Mouse (Mus musculus): ENCODE measurements around the gene Slc44a1. TPM values are rescaled to one million over a fixed set of nuclear protein-coding genes. Genes with fewer than 3 reads are reported as not detected.

Gene Slc44a1
- polyA plus RNA-seq, 1 experiment from 2014 or later = 17.6 TPM

DNA sequence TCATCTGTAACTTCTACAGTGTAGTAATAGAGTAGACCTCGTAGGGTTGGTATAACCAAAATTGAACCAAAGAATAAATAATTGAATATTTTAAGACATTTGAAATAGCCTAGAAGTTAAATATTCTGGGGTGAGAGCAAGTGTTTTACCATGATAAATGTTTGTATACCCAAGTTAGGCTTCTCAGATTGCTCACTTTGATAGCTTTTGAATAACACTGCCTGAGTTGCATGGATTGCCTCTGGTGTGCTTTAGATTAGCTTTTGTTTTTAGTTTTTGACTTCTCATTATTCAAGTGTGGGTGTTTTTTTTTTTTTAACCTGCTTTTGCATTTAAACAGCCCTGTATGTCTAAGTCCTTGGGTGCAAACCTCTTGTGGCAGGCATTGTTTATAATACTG is 85.8 kb downstream of the Slc44a1 start:
- ATAC-seq (ENCODE audit: low FRiP score, low read depth) = no peak
- WGBS = 92% methylated on average over 1 of the region's 1 CpGs
- no peaks in the 10 kb centered on the region for H3K9me3 ChIP-seq
- no peak overlapping the region for H3K27ac ChIP-seq
- H3K4me3 ChIP-seq = no peak overlapping the region
- H3K9ac ChIP-seq = no peak overlapping the region
- no peaks in the 10 kb centered on the region for H3K4me1 ChIP-seq
- H3K27me3 ChIP-seq (replicated peaks) = no peaks in the 10 kb centered on the region
- no peaks in the 10 kb centered on the region for H3K36me3 ChIP-seq
- H3K4me2 ChIP-seq (replicated peaks) = no peak overlapping the region

DNA sequence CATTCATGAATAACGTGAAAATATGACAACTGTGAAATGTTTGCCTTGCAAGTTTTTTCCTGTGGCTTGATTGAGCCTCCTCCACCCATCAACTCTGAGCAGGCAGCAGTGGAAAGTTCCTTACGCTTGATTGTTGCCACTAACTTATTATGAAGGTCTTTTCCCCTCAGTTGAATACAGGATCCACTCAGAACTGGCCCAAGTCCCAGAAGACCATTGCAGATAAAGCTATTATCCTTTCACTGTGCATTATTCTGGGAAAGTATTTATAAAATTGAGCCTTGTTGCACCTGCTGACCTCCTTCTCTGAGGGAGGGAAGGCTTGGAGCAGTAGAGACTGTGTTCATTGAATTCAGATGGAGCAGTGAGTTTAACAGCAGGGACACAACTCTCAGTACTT is 86.2 kb downstream of the Slc44a1 start:
- H3K4me3 ChIP-seq = no peak overlapping the region
- H3K4me2 ChIP-seq (replicated peaks) = no peak overlapping the region
- no peak for ATAC-seq (ENCODE audit: low FRiP score, low read depth)
- H3K27ac ChIP-seq = no peak overlapping the region
- H3K4me1 ChIP-seq = no peaks in the 10 kb centered on the region
- 73% methylated on average over 2 of the region's 2 CpGs for WGBS
- no peaks in the 10 kb centered on the region for H3K27me3 ChIP-seq (replicated peaks)
- H3K36me3 ChIP-seq = no peaks in the 10 kb centered on the region
- H3K9me3 ChIP-seq = no peaks in the 10 kb centered on the region
- no peak overlapping the region for H3K9ac ChIP-seq

DNA sequence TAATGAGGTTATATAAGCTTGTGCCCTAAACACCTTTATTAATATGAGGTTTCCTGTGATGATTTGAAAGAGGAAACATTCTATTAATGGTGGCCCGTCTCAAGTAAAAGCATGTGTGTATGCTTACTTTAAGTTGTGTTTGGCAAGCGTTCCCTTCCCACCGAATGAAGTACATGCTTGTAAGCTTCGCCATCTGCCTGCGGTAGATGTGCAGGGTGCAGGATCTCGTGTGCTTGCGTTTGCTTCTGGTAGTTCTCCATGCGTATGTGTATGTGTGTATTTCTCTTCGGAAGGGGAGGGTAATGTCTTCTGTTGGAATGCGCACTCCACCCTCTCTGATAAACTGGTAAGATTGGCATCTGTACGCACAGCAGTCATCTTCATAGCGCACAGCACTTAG is 95.6 kb downstream of the Slc44a1 start:
- Histone ChIP-seq H3K9me3 (no peaks in the 10 kb centered on the region), H3K4me2 (replicated peaks) (no peak overlapping the region), H3K4me3 (no peak overlapping the region), H3K4me1 (no peaks in the 10 kb centered on the region), H3K27ac (no peak overlapping the region), H3K9ac (no peak overlapping the region), H3K36me3 (no peaks in the 10 kb centered on the region), H3K27me3 (replicated peaks) (no peaks in the 10 kb centered on the region)
- WGBS = 94% methylated on average over 12 of the region's 12 CpGs
- ATAC-seq (ENCODE audit: low FRiP score, low read depth) = no peak

DNA sequence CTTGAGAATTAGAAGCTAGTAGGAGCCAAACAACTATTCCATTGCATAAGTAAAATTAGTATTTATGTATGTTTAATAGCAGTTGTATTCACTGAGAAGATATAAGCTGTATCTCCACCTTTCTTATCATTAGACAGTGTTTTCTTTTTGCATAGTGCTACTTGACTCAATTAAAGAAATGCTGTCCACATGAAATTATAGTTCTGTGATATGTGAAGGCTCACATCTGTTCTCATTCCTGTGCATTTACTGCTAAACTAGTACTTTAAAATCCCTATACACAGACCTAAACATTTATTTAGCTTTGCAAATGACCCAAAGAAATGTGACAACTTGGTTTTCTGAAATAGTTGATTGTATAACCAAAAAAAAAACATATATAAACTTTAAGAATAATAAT is 96.9 kb downstream of the Slc44a1 start:
- ATAC-seq (ENCODE audit: low FRiP score, low read depth) = no peak
- H3K9ac ChIP-seq = no peak overlapping the region
- no peaks in the 10 kb centered on the region for H3K36me3 ChIP-seq
- no peaks in the 10 kb centered on the region for H3K27me3 ChIP-seq (replicated peaks)
- H3K27ac ChIP-seq = no peak overlapping the region
- no peaks in the 10 kb centered on the region for H3K4me1 ChIP-seq
- no peak overlapping the region for H3K4me2 ChIP-seq (replicated peaks)
- no peak overlapping the region for H3K4me3 ChIP-seq
- no peaks in the 10 kb centered on the region for H3K9me3 ChIP-seq

DNA sequence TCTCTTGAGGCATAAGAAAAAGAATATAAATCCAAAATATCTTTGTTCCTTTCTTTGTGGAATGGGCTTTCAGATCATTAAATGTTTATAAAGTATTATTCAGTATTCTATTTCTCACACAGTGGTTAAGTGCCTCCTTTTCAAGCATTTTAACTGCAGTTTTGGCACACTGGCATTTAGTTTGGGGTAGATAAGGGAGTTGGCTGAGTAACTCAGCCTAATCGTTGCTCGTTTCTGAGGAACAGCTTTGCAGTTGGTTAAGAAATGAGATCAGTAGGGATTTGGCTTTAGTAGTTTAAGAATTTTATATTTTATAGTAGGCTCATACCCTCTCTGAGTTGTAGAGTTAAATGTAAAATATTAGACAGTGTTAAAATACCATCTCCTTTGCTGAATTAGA is 97.3 kb downstream of the Slc44a1 start:
- no peak overlapping the region for H3K4me3 ChIP-seq
- H3K9ac ChIP-seq = no peak overlapping the region
- H3K27me3 ChIP-seq (replicated peaks) = no peaks in the 10 kb centered on the region
- H3K9me3 ChIP-seq = no peaks in the 10 kb centered on the region
- ATAC-seq (ENCODE audit: low FRiP score, low read depth) = no peak
- H3K27ac ChIP-seq = no peak overlapping the region
- WGBS = 93% methylated on average over 2 of the region's 2 CpGs
- H3K4me2 ChIP-seq (replicated peaks) = no peak overlapping the region
- H3K4me1 ChIP-seq = no peaks in the 10 kb centered on the region
- H3K36me3 ChIP-seq = no peaks in the 10 kb centered on the region

DNA sequence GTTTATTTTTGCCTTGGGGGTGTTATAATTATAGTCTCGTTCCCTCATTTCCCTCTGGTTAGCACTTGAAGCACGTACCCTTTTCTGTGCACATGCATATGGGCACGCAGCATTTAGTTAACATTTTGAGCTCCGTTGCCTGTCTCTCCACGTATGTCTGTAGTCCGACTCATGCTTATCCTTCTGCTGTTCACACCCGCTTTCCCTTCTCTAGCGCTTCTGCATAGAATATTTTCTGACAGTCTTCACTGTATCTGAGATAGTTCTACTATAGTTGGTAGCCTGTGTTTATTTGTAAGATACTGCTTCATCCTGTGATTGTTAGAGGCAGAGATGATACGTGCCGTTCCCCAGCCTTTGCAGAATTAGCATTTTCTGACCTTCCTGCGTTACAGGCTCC is 98.4 kb downstream of the Slc44a1 start:
- Histone ChIP-seq H3K9me3 (no peaks in the 10 kb centered on the region), H3K4me2 (replicated peaks) (no peak overlapping the region), H3K4me3 (no peak overlapping the region), H3K36me3 (no peaks in the 10 kb centered on the region), H3K4me1 (no peaks in the 10 kb centered on the region), H3K9ac (no peak overlapping the region), H3K27ac (no peak overlapping the region), H3K27me3 (replicated peaks) (no peaks in the 10 kb centered on the region)
- no peak for ATAC-seq (ENCODE audit: low FRiP score, low read depth)
- WGBS = 91% methylated on average over 11 of the region's 11 CpGs

DNA sequence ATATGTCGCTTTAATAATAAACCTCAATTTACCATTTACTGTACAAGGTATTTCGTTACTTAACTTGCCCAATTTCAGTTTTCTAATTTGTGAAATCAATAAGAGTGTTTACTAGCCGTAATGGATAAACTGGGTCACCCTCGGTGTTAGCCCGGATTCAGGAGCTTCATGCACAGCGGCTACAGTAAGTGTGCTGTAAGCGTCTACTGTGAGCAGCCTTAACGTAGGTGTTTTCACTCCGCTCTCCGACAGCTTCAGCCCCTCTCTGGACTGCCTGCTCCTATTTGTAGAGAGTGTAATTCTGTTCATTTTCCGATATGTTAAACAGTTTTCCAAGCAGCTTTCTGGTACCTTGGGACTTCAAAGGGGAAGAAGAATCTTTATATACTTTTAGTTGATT is 99.7 kb downstream of the Slc44a1 start:
- no peak overlapping the region for H3K4me3 ChIP-seq
- 95% methylated on average over 11 of the region's 11 CpGs for WGBS
- H3K36me3 ChIP-seq = 0 out of 2 replicates have a peak, but pooled peaks cover 2% of the 10 kb centered on the region
- H3K4me1 ChIP-seq = no peaks in the 10 kb centered on the region
- no peaks in the 10 kb centered on the region for H3K9me3 ChIP-seq
- H3K9ac ChIP-seq = no peak overlapping the region
- H3K4me2 ChIP-seq (replicated peaks) = no peak overlapping the region
- H3K27me3 ChIP-seq (replicated peaks) = no peaks in the 10 kb centered on the region
- no peak for ATAC-seq (ENCODE audit: low FRiP score, low read depth)
- H3K27ac ChIP-seq = no peak overlapping the region

DNA sequence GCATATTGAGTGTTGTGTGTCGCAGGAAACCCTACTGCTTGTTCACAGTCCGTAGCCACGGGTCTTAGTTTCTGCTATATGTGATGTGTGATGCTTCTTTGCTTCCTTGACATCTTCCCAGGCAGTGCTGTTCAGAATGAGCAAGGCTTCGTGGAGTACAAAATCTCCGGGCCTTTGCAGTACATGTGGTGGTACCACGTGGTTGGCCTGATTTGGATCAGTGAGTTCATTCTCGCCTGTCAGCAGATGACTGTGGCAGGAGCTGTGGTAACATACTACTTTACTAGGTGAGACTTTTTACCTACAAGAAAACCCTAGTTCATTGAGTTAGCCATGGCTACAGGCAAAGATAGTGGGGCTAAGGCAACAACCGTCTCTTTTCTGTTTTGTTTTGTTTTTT is 103.2 kb downstream of the Slc44a1 start:
- Histone ChIP-seq H3K4me1 (no peaks in the 10 kb centered on the region), H3K9ac (no peak overlapping the region), H3K4me3 (no peak overlapping the region), H3K36me3 (0 out of 2 replicates have a peak, but pooled peaks cover 5% of the 10 kb centered on the region), H3K9me3 (no peaks in the 10 kb centered on the region), H3K4me2 (replicated peaks) (no peak overlapping the region), H3K27ac (no peak overlapping the region), H3K27me3 (replicated peaks) (no peaks in the 10 kb centered on the region)
- WGBS = 90% methylated on average over 8 of the region's 8 CpGs
- no peak for ATAC-seq (ENCODE audit: low FRiP score, low read depth)

DNA sequence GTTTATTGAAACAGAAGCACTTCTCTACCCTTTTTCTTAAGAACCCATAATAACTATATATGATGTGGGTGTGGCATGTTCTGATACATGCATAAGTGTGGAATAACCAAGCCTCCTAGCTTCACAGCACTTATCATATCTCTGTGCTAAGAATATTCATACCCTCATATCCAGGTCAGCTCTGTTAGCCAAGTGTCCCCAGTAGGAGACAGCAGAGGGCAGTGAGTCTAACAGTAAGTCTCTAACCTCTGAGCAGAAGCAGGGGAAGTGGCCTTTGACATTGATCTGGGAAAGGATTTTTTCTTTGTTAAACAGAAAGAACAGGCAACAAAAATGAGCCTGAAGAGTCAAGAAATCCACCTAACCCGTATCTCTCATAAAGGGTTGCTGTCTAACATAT is 104.7 kb downstream of the Slc44a1 start:
- Histone ChIP-seq H3K27ac (no peak overlapping the region), H3K4me3 (no peak overlapping the region), H3K36me3 (0 out of 2 replicates have a peak, but pooled peaks cover 5% of the 10 kb centered on the region), H3K9me3 (no peaks in the 10 kb centered on the region), H3K4me2 (replicated peaks) (no peak overlapping the region), H3K4me1 (no peaks in the 10 kb centered on the region), H3K27me3 (replicated peaks) (no peaks in the 10 kb centered on the region), H3K9ac (no peak overlapping the region)
- WGBS = 89% methylated on average over 1 of the region's 1 CpGs
- no peak for ATAC-seq (ENCODE audit: low FRiP score, low read depth)

DNA sequence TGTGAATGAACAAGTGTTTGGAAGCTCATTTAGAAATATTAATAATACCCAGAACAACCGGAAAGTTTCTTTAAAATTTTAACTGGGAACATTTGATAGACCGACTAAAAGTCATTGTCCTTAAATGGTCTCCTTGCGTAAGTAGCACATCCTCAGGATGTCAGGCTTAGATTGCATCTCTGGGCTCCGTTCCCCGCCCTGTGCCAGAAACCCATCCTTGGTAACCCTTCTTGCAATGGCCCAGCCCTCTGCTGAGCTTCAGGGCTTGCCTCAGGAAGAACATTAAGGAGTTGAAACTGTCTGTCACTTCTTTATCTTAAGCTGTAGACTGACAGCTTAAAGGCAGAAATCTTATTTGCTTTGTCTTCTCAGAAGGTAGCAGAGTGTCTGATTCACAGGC is 107.2 kb downstream of the Slc44a1 start:
- Histone ChIP-seq H3K9ac (no peak overlapping the region), H3K27me3 (replicated peaks) (no peaks in the 10 kb centered on the region), H3K9me3 (no peaks in the 10 kb centered on the region), H3K4me3 (no peak overlapping the region), H3K36me3 (0 out of 2 replicates have a peak, but pooled peaks cover 5% of the 10 kb centered on the region), H3K27ac (no peak overlapping the region), H3K4me2 (replicated peaks) (no peak overlapping the region), H3K4me1 (no peaks in the 10 kb centered on the region)
- no peak for ATAC-seq (ENCODE audit: low FRiP score, low read depth)
- 96% methylated on average over 5 of the region's 5 CpGs for WGBS

DNA sequence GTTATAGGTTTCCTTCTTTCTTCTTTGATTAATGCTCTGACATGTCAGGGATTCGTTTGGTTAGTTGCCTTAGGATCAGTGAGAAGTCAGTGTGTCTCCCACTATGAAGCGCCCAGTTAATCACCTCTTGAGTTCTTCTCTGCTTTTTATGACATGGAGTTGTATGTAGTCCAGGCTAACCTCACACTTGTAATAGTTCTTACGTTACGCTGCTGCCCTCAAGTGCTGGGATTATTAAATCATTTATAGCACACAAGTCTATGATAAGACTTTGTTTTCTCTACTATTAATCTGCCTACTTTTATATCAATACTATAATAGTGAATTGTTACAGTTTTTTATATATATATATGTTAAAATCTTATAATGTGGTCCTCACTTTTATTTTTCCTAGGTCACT is 109.2 kb downstream of the Slc44a1 start:
- Histone ChIP-seq H3K4me1 (no peaks in the 10 kb centered on the region), H3K9ac (no peak overlapping the region), H3K27ac (no peak overlapping the region), H3K4me3 (no peak overlapping the region), H3K36me3 (0 out of 2 replicates have a peak, but pooled peaks cover 5% of the 10 kb centered on the region), H3K4me2 (replicated peaks) (no peak overlapping the region), H3K9me3 (no peaks in the 10 kb centered on the region), H3K27me3 (replicated peaks) (no peaks in the 10 kb centered on the region)
- no peak for ATAC-seq (ENCODE audit: low FRiP score, low read depth)
- WGBS = 80% methylated on average over 4 of the region's 4 CpGs

DNA sequence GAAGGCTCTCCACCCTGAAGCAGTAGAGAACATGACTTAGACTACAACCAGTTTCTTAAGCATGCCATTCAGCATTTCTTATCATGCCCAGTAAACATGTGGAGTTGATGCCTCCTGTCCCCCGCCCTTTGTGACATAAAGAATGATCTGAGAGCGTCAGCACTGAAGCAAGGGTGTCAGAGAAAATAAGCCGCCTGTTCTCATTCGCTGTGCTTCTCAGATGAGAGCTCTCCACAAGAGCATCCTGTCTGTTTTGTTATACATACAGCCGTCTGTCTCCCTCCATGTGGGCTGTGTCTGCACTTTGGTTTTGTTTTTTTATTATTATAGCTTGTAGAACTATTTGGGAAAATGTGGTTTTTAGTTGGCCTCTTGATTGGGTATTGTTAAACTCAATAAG is 124.4 kb downstream of the Slc44a1 start:
- Histone ChIP-seq H3K27ac (no peak overlapping the region), H3K27me3 (replicated peaks) (no peaks in the 10 kb centered on the region), H3K36me3 (no peaks in the 10 kb centered on the region), H3K9ac (no peak overlapping the region), H3K4me3 (no peak overlapping the region), H3K4me2 (replicated peaks) (no peak overlapping the region), H3K4me1 (no peaks in the 10 kb centered on the region), H3K9me3 (no peaks in the 10 kb centered on the region)
- 81% methylated on average over 5 of the region's 5 CpGs for WGBS
- no peak for ATAC-seq (ENCODE audit: low FRiP score, low read depth)

DNA sequence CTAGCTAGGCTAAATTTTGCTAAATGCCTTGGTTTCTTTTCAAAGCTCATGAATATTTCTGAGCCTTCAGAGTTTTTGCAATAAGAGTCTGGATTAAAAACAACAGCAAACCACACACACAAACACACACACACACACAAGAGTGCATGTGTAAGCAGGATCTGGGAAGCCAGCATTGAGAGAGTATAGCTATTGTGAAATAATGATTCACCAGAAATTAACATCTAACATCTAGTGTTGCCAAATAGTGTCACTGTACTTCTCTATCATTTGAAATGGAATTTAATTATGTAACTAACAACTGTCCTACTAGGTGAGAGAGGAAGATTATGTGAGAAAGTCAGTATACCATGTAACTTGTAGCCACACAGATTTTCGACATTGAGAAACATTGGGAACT is 126.9 kb downstream of the Slc44a1 start:
- no peak overlapping the region for H3K4me2 ChIP-seq (replicated peaks)
- no peaks in the 10 kb centered on the region for H3K9me3 ChIP-seq
- no peak overlapping the region for H3K9ac ChIP-seq
- no peaks in the 10 kb centered on the region for H3K36me3 ChIP-seq
- 85% methylated on average over 1 of the region's 1 CpGs for WGBS
- H3K27me3 ChIP-seq (replicated peaks) = no peaks in the 10 kb centered on the region
- no peak overlapping the region for H3K4me3 ChIP-seq
- no peak for ATAC-seq (ENCODE audit: low FRiP score, low read depth)
- H3K4me1 ChIP-seq = no peaks in the 10 kb centered on the region
- no peak overlapping the region for H3K27ac ChIP-seq
